Mouse (Mus musculus): ENCODE results near the gene Gm10778. TPM values are rescaled to one million over a fixed set of nuclear protein-coding genes. Genes with fewer than 3 reads are reported as not detected.
"Not testable (repeated sequence)": the region's sequence is repeated elsewhere in the genome, so short reads cannot be mapped to it uniquely, and the experiment has no call there.

The Gm10778 gene
- polyA plus RNA-seq (2015; fragmentation: Nextera tagmentation; extraction: Ambion mirVana) = 6.6 and 6.9 TPM in 2 replicates

- Histone ChIP-seq H3K36me3 (peaks cover 19% of the 10 kb centered on the region), H3K9ac (replicated peaks) (peak within 1 kb of the TSS; percentile 59), H3K27ac (replicated peaks) (peak within 1 kb of the TSS; percentile 85), H3K4me1 (peaks cover 19% of the 10 kb centered on the region), H3K4me3 (replicated peaks) (peak within 1 kb of the TSS; percentile 51), H3K4me2 (peak within 1 kb of the TSS; percentile 66)
- H3K27me3 ChIP-seq (replicated peaks); H3K9me3 ChIP-seq (replicated peaks): not testable (repeated sequence)
- peak; percentile 93 for ATAC-seq (ENCODE audit: low FRiP score)
- WGBS = 2% methylated on average over 38 of the region's 52 CpGs
These were observed at the start of gene Gm10778 for GRCm38 (mm10) chr10:81648803-81649775. Gene Gm10778 (plus strand): TSS chr10:81649059.

- H3K9ac ChIP-seq (replicated peaks) = no peak overlapping the region
- H3K9me3 ChIP-seq (replicated peaks) = no peaks in the 10 kb centered on the region
- WGBS = 77% methylated on average over 5 of the region's 5 CpGs
- no peaks in the 10 kb centered on the region for H3K36me3 ChIP-seq
- no peak overlapping the region for H3K27ac ChIP-seq (replicated peaks)
- peaks cover 12% of the 10 kb centered on the region for H3K27me3 ChIP-seq (replicated peaks)
- no peak for ATAC-seq (ENCODE audit: low FRiP score)
- no peak overlapping the region for H3K4me2 ChIP-seq
- H3K4me3 ChIP-seq (replicated peaks) = no peak overlapping the region
- peaks cover 51% of the 10 kb centered on the region for H3K4me1 ChIP-seq
These were observed 49.2 kb upstream of the Gm10778 start for GRCm38 (mm10) chr10:81599630-81600029.

- Histone ChIP-seq H3K9me3 (replicated peaks) (no peaks in the 10 kb centered on the region), H3K27me3 (replicated peaks) (peaks cover 8% of the 10 kb centered on the region; the same call in 1 of the 2 replicates), H3K4me1 (peaks cover 55% of the 10 kb centered on the region), H3K4me2 (no peak overlapping the region), H3K4me3 (replicated peaks) (no peak overlapping the region), H3K27ac (replicated peaks) (no peak overlapping the region), H3K9ac (replicated peaks) (no peak overlapping the region), H3K36me3 (no peaks in the 10 kb centered on the region)
- WGBS = 51% methylated on average over 10 of the region's 10 CpGs
- no peak for ATAC-seq (ENCODE audit: low FRiP score)
These were observed 48.8 kb upstream of the Gm10778 start for GRCm38 (mm10) chr10:81600096-81600495.

GRCm38 (mm10) chr10:81600738-81601203 is 48.1 kb upstream of the Gm10778 start, which contains the start of gene Tle6:
Gene Tle6 (minus strand): TSS chr10:81601073.
- Histone ChIP-seq H3K4me2 (peak within 1 kb of the TSS; percentile 72), H3K36me3 (no peaks in the 10 kb centered on the region), H3K9ac (replicated peaks) (peak within 1 kb of the TSS; percentile 23; the same call in 1 of the 2 replicates), H3K27ac (replicated peaks) (no peak within 1 kb of the TSS), H3K4me3 (replicated peaks) (peak within 1 kb of the TSS; percentile 33), H3K9me3 (replicated peaks) (no peaks in the 10 kb centered on the region), H3K4me1 (peaks cover 55% of the 10 kb centered on the region), H3K27me3 (replicated peaks) (peaks cover 3% of the 10 kb centered on the region; the same call in 1 of the 2 replicates)
- WGBS = under 1% methylated on average over 28 of the region's 28 CpGs
- ATAC-seq (ENCODE audit: low FRiP score) = peak; percentile 62

- WGBS = 30% methylated on average over 7 of the region's 7 CpGs
- peak overlapping the region; percentile 33 for H3K4me3 ChIP-seq (replicated peaks)
- H3K4me1 ChIP-seq = peaks cover 50% of the 10 kb centered on the region
- no peak overlapping the region for H3K9ac ChIP-seq (replicated peaks)
- no peaks in the 10 kb centered on the region for H3K36me3 ChIP-seq
- no peak for ATAC-seq (ENCODE audit: low FRiP score)
- no peaks in the 10 kb centered on the region for H3K27me3 ChIP-seq (replicated peaks)
- no peaks in the 10 kb centered on the region for H3K9me3 ChIP-seq (replicated peaks)
- H3K4me2 ChIP-seq = peak overlapping the region; percentile 72
- H3K27ac ChIP-seq (replicated peaks) = no peak overlapping the region
These were observed 47.4 kb upstream of the Gm10778 start for GRCm38 (mm10) chr10:81601396-81601905.

- ATAC-seq (ENCODE audit: low FRiP score) = no peak
- Histone ChIP-seq H3K9ac (replicated peaks) (no peak overlapping the region), H3K27ac (replicated peaks) (peak overlapping the region; percentile 33; the same call in 1 of the 2 replicates), H3K27me3 (replicated peaks) (no peaks in the 10 kb centered on the region), H3K4me3 (replicated peaks) (no peak overlapping the region), H3K4me1 (peaks cover 45% of the 10 kb centered on the region), H3K36me3 (no peaks in the 10 kb centered on the region), H3K4me2 (no peak overlapping the region), H3K9me3 (replicated peaks) (no peaks in the 10 kb centered on the region)
- WGBS = 11% methylated on average over 4 of the region's 4 CpGs
These were observed 46.1 kb upstream of the Gm10778 start for GRCm38 (mm10) chr10:81602741-81603151.

GRCm38 (mm10) chr10:81604019-81604967 is 44.6 kb upstream of the Gm10778 start:
- 86% methylated on average over 12 of the region's 12 CpGs for WGBS
- Histone ChIP-seq H3K4me2 (peak overlapping the region; percentile 90), H3K4me3 (replicated peaks) (peak overlapping the region; percentile 61; the same call in 1 of the 2 replicates), H3K36me3 (no peaks in the 10 kb centered on the region), H3K27ac (replicated peaks) (peak overlapping the region; percentile 94; the same call in 1 of the 2 replicates), H3K27me3 (replicated peaks) (no peaks in the 10 kb centered on the region), H3K9me3 (replicated peaks) (no peaks in the 10 kb centered on the region), H3K4me1 (peaks cover 42% of the 10 kb centered on the region), H3K9ac (replicated peaks) (0 out of 2 replicates have a peak overlapping the region, but pooled peaks have one; percentile 5)
- ATAC-seq (ENCODE audit: low FRiP score) = no peak

GRCm38 (mm10) chr10:81604968-81605665 is 43.7 kb upstream of the Gm10778 start:
- Histone ChIP-seq H3K9me3 (replicated peaks) (no peaks in the 10 kb centered on the region), H3K9ac (replicated peaks) (peak overlapping the region; percentile 57), H3K4me3 (replicated peaks) (peak overlapping the region; percentile 61), H3K4me1 (peaks cover 42% of the 10 kb centered on the region), H3K36me3 (no peaks in the 10 kb centered on the region), H3K27ac (replicated peaks) (peak overlapping the region; percentile 94), H3K27me3 (replicated peaks) (no peaks in the 10 kb centered on the region), H3K4me2 (peak overlapping the region; percentile 90)
- peak; percentile 46 for ATAC-seq (ENCODE audit: low FRiP score)
- 21% methylated on average over 29 of the region's 29 CpGs for WGBS

- no peaks in the 10 kb centered on the region for H3K9me3 ChIP-seq (replicated peaks)
- H3K9ac ChIP-seq (replicated peaks) = peak overlapping the region; percentile 57
- H3K4me3 ChIP-seq (replicated peaks) = peak overlapping the region; percentile 61
- 3% methylated on average over 14 of the region's 14 CpGs for WGBS
- peaks cover 38% of the 10 kb centered on the region for H3K4me1 ChIP-seq
- peak overlapping the region; percentile 90 for H3K4me2 ChIP-seq
- no peaks in the 10 kb centered on the region for H3K27me3 ChIP-seq (replicated peaks)
- H3K27ac ChIP-seq (replicated peaks) = peak overlapping the region; percentile 94
- no peaks in the 10 kb centered on the region for H3K36me3 ChIP-seq
- ATAC-seq (ENCODE audit: low FRiP score) = peak; percentile 8; the same call in 1 of the 2 replicates
These were observed 43.2 kb upstream of the Gm10778 start for GRCm38 (mm10) chr10:81605666-81605973.

GRCm38 (mm10) chr10:81605974-81606751 is 42.7 kb upstream of the Gm10778 start, which contains the start of gene BC025920:
Gene BC025920 (plus strand): TSS chr10:81606270.
- ATAC-seq (ENCODE audit: low FRiP score) = peak; percentile 88
- no peaks in the 10 kb centered on the region for H3K9me3 ChIP-seq (replicated peaks)
- H3K4me2 ChIP-seq = peak within 1 kb of the TSS; percentile 90
- WGBS = under 1% methylated on average over 39 of the region's 39 CpGs
- H3K9ac ChIP-seq (replicated peaks) = peak within 1 kb of the TSS; percentile 64
- no peaks in the 10 kb centered on the region; the same call in 1 of the 2 replicates for H3K27me3 ChIP-seq (replicated peaks)
- H3K4me1 ChIP-seq = peaks cover 32% of the 10 kb centered on the region
- H3K36me3 ChIP-seq = no peaks in the 10 kb centered on the region
- peak within 1 kb of the TSS; percentile 94 for H3K27ac ChIP-seq (replicated peaks)
- peak within 1 kb of the TSS; percentile 61 for H3K4me3 ChIP-seq (replicated peaks)
